Mouse (Mus musculus): ENCODE results near the gene Abcc9.
"Not testable (repeated sequence)": the region's sequence is repeated elsewhere in the genome, so short reads cannot be mapped to it uniquely, and the experiment has no call there.

Abcc9 gene

GRCm38 (mm10) chr6:142706688-142707087 is 4.6 kb upstream of the Abcc9 start:
- no peak for DNase-seq (ENCODE audit: extremely low read depth, low read depth, low spot score)

DNA sequence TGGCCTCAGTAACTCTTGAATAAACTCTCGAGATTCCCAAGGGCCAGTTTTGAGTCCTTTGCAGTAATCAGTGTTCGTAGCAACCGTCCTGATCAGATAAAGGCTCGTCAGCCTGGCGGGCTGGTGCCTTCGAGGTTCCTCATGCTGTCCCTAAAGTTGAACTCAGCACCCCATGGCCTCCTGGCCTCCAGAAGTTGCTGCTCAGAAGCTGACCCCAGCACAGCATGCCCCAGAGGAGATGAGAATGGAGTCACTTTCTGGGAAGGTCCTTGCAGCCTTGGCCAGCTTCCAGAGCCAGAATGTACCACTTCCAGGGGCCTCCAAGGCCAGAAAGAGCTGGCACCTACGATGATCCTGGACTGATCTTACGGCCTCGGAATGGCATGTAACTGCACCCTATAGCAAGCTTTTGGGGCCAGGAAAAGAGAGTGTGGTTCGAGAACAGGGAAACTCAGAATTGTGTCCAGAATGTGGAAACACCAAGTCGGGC is 1.4 kb upstream of the Abcc9 start:
- no peak for DNase-seq (ENCODE audit: extremely low read depth, low read depth, low spot score)

DNA sequence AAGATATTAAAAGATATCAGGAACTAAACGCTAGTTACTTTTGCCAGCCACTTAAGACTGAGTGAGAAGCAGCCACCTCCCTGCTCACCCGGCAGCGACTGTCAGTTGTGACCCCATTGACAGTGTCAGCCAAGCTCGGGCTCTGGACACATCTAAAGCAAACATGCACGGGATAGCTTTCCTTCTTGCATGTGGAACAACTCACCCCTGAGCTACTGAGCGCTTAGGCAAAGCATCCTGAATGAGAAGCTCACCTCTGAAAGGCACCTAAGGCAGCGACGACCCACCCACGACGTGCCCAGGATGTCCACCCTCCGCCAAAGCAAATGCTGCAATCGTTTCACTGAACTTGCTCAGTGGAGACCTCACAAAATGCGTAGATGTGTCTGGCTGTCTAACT is 954 bp downstream of the Abcc9 start:
- DNase-seq (ENCODE audit: extremely low read depth, low read depth, low spot score): no peak

- no peak for DNase-seq (ENCODE audit: extremely low read depth, low read depth, low spot score)
Observed at GRCm38 (mm10) chr6:142700753-142701152, 1.4 kb downstream of the Abcc9 start.

GRCm38 (mm10) chr6:142692085-142692484 is 10.0 kb downstream of the Abcc9 start:
- DNase-seq (ENCODE audit: extremely low read depth, low read depth, low spot score): no peak

DNA sequence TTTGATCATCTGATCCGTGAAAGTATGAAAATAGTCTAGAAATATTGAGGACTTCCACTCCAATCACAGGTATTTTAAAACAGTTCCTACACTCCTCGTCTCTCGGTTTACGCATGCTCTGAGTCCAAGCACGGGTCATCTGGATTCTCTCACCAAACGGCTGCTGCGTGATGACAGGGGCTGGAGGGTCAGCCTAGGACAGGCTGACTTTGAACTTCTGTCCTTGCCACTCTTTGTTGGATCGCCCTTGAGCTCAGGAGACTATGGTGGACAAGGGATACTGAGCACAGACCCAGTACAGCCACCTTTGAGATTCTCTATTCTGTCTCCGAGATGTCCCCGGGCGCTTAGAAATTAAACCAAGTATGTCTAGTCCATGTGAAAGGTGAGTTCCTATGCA is 12.4 kb downstream of the Abcc9 start:
- no peak for DNase-seq (ENCODE audit: extremely low read depth, low read depth, low spot score)

GRCm38 (mm10) chr6:142682985-142683691 is 19.0 kb downstream of the Abcc9 start:
- DNase-seq (ENCODE audit: extremely low read depth, low read depth, low spot score): no peak

DNA sequence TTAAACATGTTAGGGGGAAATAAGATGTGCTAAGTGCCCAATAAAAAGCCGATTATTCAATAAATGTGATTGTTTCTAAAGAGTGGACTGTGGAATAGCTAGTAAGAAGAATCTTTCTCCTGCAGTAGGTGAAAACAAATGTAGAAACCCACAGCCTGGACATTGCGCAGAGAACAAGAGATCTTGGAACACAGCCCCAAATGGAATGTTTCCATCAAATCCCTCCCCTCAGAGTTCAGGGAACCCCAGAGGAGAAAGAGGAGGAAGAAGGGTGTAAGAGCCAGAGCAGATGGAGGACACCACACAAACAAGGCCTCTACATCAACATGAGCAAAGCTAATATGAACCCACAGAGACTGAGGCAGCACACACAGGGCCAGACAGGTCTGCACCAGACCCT is 32.1 kb downstream of the Abcc9 start:
- no peak for DNase-seq (ENCODE audit: extremely low read depth, low read depth, low spot score)

GRCm38 (mm10) chr6:142669343-142669742 is 32.8 kb downstream of the Abcc9 start:
- no peak for DNase-seq (ENCODE audit: extremely low read depth, low read depth, low spot score)

- no peak for DNase-seq (ENCODE audit: extremely low read depth, low read depth, low spot score)
Observed at GRCm38 (mm10) chr6:142668831-142669230, 33.3 kb downstream of the Abcc9 start.

GRCm38 (mm10) chr6:142668419-142668766 is 33.7 kb downstream of the Abcc9 start:
- peak; percentile 33 for DNase-seq (ENCODE audit: extremely low read depth, low read depth, low spot score)

DNA sequence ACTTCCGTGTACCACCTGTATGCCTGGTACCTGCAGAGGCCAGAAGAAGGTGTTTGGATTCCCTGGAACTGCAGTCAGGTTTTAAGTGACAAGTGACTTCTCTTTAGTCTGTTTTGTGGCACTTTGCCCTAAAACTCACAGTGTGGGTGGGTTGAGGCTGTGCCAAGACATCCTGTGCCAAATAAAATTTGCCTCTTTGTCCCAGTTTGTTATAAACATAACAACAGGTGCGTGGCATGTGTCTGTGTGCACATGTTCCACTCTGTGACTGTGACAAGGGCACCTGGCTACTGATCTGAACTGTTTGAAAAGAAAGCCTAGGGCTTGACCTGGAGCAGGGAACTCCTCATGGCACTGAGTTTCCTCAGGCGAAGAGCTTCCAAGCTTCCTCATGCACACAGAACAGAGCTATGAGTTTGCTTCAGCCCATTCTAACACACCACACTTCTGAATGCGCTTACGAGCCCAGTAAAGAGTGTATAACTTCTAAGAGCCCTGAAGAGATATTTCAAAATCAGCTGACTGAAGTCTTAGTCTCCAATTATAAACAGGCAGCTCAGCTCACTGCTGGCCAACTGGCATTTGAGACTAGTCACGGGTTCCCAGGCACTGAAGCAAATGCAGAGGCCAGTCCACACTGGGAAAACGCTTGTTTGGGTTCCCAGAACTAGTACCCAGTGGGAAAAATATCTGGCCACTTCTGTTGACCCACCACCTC is 34.3 kb downstream of the Abcc9 start:
- peak; percentile 68 for DNase-seq (ENCODE audit: extremely low read depth, low read depth, low spot score)

DNA sequence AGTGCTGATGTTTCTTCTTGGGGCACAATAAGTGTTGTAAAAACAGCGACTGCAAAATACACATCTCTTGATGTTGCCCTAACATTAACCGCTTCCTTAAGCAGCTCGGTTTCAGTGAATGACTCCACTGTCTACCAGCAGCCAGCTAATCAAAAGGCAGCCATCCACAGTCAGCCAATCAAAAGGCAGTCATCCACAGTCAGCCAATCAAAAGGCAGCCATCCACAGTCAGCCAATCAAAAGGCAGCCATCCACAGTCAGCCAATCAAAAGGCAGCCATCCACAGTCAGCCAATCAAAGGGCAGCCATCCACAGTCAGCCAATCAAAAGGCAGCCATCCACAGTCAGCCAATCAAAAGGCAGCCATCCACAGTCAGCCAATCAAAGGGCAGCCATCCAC is 40.1 kb downstream of the Abcc9 start:
- not testable (repeated sequence) for DNase-seq (ENCODE audit: extremely low read depth, low read depth, low spot score)

DNA sequence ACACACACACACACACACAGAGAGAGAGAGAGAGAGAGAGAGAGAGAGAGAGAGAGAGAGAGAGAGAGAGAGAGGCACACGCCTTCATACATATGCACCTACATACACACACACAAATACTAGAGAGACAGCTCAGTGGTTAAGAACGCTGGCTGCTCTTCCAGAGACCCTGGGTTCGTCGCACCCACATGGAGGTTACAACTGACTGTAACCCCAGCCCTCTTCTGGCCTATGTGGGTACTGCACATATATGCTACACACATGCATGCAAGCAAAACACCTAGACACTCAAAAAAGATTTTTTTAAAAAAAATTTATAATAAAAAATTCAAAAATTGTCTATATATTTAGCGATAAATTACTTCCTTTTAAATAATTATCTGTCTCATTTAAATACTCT is 43.1 kb downstream of the Abcc9 start:
- DNase-seq (ENCODE audit: extremely low read depth, low read depth, low spot score): no peak

DNA sequence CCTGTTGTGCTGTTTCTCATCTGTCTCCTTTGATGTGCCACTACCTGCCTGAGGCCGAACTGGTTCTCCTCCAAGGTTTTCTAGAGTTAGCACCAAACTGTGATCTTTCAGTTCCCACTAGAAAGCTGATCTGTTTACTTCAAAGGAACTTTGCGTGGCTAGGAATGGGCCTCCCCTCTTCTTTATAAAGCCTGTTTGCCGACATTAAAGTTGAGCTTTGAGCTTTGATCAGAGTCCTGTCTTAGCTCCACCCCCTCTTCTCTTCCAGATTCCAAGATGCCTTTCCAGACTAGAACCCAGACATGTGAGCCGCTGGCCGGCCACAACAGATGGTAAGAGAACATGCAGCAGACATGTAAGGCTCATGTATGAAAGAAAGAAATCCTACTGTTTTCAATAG is 47.6 kb downstream of the Abcc9 start:
- no peak for DNase-seq (ENCODE audit: extremely low read depth, low read depth, low spot score)

- no peak for DNase-seq (ENCODE audit: extremely low read depth, low read depth, low spot score)
Observed at GRCm38 (mm10) chr6:142652175-142652574, 49.9 kb downstream of the Abcc9 start.

- no peak for DNase-seq (ENCODE audit: extremely low read depth, low read depth, low spot score)
Observed at GRCm38 (mm10) chr6:142649331-142649730, 52.8 kb downstream of the Abcc9 start.

- no peak for DNase-seq (ENCODE audit: extremely low read depth, low read depth, low spot score)
Observed at GRCm38 (mm10) chr6:142645474-142645873, 56.6 kb downstream of the Abcc9 start.

GRCm38 (mm10) chr6:142639301-142639700 is 62.8 kb downstream of the Abcc9 start:
- no peak for DNase-seq (ENCODE audit: extremely low read depth, low read depth, low spot score)

- no peak for DNase-seq (ENCODE audit: extremely low read depth, low read depth, low spot score)
Observed at GRCm38 (mm10) chr6:142635654-142636053, 66.5 kb downstream of the Abcc9 start.

GRCm38 (mm10) chr6:142635185-142635583 is 66.9 kb downstream of the Abcc9 start:
- no peak for DNase-seq (ENCODE audit: extremely low read depth, low read depth, low spot score)

DNA sequence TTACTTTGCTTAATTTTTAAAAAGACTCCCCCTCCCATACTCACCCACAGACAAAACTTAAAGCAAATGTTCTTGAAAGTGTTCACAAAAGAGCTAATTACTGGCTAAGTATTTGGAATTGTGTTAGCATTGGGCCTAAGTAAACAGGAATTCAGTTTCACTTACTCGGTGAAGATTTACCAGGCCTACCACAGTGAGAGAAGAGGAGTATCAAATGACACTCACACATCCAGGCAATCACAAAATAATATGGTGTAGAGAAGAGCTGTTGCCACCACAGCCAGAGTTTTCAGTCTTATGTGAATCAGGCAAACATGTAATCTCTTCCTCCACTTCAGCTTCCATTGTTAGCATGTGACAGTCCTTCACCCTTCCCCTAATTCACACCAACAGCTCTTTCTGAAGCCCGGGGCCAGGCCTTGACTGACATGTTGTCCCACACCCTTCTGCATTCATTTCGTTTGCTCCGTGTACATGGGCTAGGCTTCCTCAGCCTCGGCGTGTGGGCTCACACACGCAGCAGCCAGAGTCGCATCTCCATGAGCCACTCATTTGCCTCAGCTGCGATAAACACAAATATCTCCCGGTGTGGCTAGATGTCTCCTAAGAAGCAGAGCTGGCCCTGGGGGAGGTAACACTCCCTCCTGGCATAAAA is 67.5 kb downstream of the Abcc9 start:
- no peak for DNase-seq (ENCODE audit: extremely low read depth, low read depth, low spot score)
